Mouse (Mus musculus): ENCODE data around the gene Timeless.

- no peak for TF ChIP-seq GATA1 (IDR thresholded peaks at IDR 0.05; ENCODE audit: low read length)
- TF ChIP-seq TAL1 (IDR thresholded peaks at IDR 0.05; ENCODE audit: low read length), result no peak
Measured at GRCm38 (mm10) chr10:128237807-128238480, 6.1 kb downstream of the Timeless start.
